Mouse (Mus musculus): ENCODE measurements around the gene 1700028J19Rik. TPM values are rescaled to one million over a fixed set of nuclear protein-coding genes. Genes with fewer than 3 reads are reported as not detected.
"Not testable (repeated sequence)": the region's sequence is repeated elsewhere in the genome, so short reads cannot be mapped to it uniquely, and the experiment has no call there.

The 1700028J19Rik gene
- polyA plus RNA-seq, 1 experiment from 2014 or later: 1.2 TPM

- not testable (repeated sequence) for H3K4me2 ChIP-seq (replicated peaks); ATAC-seq (replicated peaks); H3K9me3 ChIP-seq; H3K4me3 ChIP-seq; H3K9ac ChIP-seq (replicated peaks); H3K36me3 ChIP-seq; H3K27me3 ChIP-seq; H3K27ac ChIP-seq (replicated peaks); H3K4me1 ChIP-seq
- 94% methylated on average over 1 of the region's 1 CpGs for WGBS
These were observed 53.0 kb downstream of the 1700028J19Rik start for GRCm38 (mm10) chr7:44193466-44193865.

GRCm38 (mm10) chr7:44187936-44188335 lies 58.6 kb downstream of the 1700028J19Rik start, which contains the start of gene Klk1b24:
TSS of gene Klk1b24 (plus strand) at chr7:44188236.
- ATAC-seq (replicated peaks); H3K9me3 ChIP-seq; H3K4me2 ChIP-seq (replicated peaks); H3K4me3 ChIP-seq; H3K27ac ChIP-seq (replicated peaks); H3K27me3 ChIP-seq; H3K9ac ChIP-seq (replicated peaks); H3K36me3 ChIP-seq; H3K4me1 ChIP-seq: not testable (repeated sequence)

GRCm38 (mm10) chr7:44186516-44186915 lies 60.0 kb downstream of the 1700028J19Rik start:
- not testable (repeated sequence) for ATAC-seq (replicated peaks); H3K4me1 ChIP-seq; H3K4me3 ChIP-seq; H3K27me3 ChIP-seq; H3K36me3 ChIP-seq; H3K9me3 ChIP-seq; H3K27ac ChIP-seq (replicated peaks); H3K9ac ChIP-seq (replicated peaks); H3K4me2 ChIP-seq (replicated peaks)
- 71% methylated on average over 8 of the region's 8 CpGs for WGBS

Other genes with a start within 250 kb of the 1700028J19Rik start
- not detected in 2 replicates for gene Klk1b26, start 234.5 kb downstream of the 1700028J19Rik start, polyA plus RNA-seq (2015; fragmentation: Nextera tagmentation; extraction: Ambion mirVana)
- gene Klk1b27, start 194.4 kb downstream of the 1700028J19Rik start, polyA plus RNA-seq (2015; fragmentation: Nextera tagmentation; extraction: Ambion mirVana): not detected in 2 replicates
- not detected in 2 replicates for gene Klk1b21, start 144.4 kb downstream of the 1700028J19Rik start, polyA plus RNA-seq (2015; fragmentation: Nextera tagmentation; extraction: Ambion mirVana)
- gene Klk1b22, start 134.0 kb downstream of the 1700028J19Rik start, polyA plus RNA-seq (2015; fragmentation: Nextera tagmentation; extraction: Ambion mirVana): not detected in 2 replicates
- not detected in 2 replicates for gene Klk1b16, start 109.9 kb downstream of the 1700028J19Rik start, polyA plus RNA-seq (2015; fragmentation: Nextera tagmentation; extraction: Ambion mirVana)
- gene Klk1b24, start 58.5 kb downstream of the 1700028J19Rik start, polyA plus RNA-seq (2015; fragmentation: Nextera tagmentation; extraction: Ambion mirVana): not detected in 2 replicates
- not detected in 2 replicates for gene Klk1b3, start 48.5 kb downstream of the 1700028J19Rik start, polyA plus RNA-seq (2015; fragmentation: Nextera tagmentation; extraction: Ambion mirVana)
- not detected in 2 replicates for gene Klk1b4, start 39.3 kb downstream of the 1700028J19Rik start, polyA plus RNA-seq (2015; fragmentation: Nextera tagmentation; extraction: Ambion mirVana)
- gene Klk1b5, start 30.8 kb downstream of the 1700028J19Rik start, polyA plus RNA-seq (2015; fragmentation: Nextera tagmentation; extraction: Ambion mirVana): not detected in 2 replicates
- gene Klk1, start 21.3 kb downstream of the 1700028J19Rik start, polyA plus RNA-seq (2015; fragmentation: Nextera tagmentation; extraction: Ambion mirVana): not detected in 2 replicates
- not detected in 2 replicates for gene Gm36864, start 10.5 kb downstream of the 1700028J19Rik start, polyA plus RNA-seq (2015; fragmentation: Nextera tagmentation; extraction: Ambion mirVana)
- 219 and 222 TPM in 2 replicates for gene 2410002F23Rik, start within 50 bp of the 1700028J19Rik start, polyA plus RNA-seq (2015; fragmentation: Nextera tagmentation; extraction: Ambion mirVana)
- gene Acp4, start 10.7 kb upstream of the 1700028J19Rik start, polyA plus RNA-seq (2015; fragmentation: Nextera tagmentation; extraction: Ambion mirVana): not detected in 2 replicates
- not detected in 2 replicates for gene Gm15517, start 14.8 kb upstream of the 1700028J19Rik start, polyA plus RNA-seq (2015; fragmentation: Nextera tagmentation; extraction: Ambion mirVana)
- 3.7 TPM in 2 replicates for gene Clec11a, start 60.2 kb upstream of the 1700028J19Rik start, polyA plus RNA-seq (2015; fragmentation: Nextera tagmentation; extraction: Ambion mirVana)
- gene Shank1, start 63.6 kb upstream of the 1700028J19Rik start, polyA plus RNA-seq (2015; fragmentation: Nextera tagmentation; extraction: Ambion mirVana): 22.0 and 24.2 TPM in 2 replicates
- gene Syt3, start 137.4 kb upstream of the 1700028J19Rik start, polyA plus RNA-seq (2015; fragmentation: Nextera tagmentation; extraction: Ambion mirVana): 24.5 and 26.7 TPM in 2 replicates
- 1.1 and 1.4 TPM in 2 replicates for gene 1700008O03Rik, start 139.1 kb upstream of the 1700028J19Rik start, polyA plus RNA-seq (2015; fragmentation: Nextera tagmentation; extraction: Ambion mirVana)
- gene Lrrc4b, start 182.3 kb upstream of the 1700028J19Rik start, polyA plus RNA-seq (2015; fragmentation: Nextera tagmentation; extraction: Ambion mirVana): 15.6 and 15.7 TPM in 2 replicates
- 4.3 and 5.8 TPM in 2 replicates for gene Aspdh, start 218.7 kb upstream of the 1700028J19Rik start, polyA plus RNA-seq (2015; fragmentation: Nextera tagmentation; extraction: Ambion mirVana)
- 52.5 and 56.6 TPM in 2 replicates for gene Josd2, start 221.3 kb upstream of the 1700028J19Rik start, polyA plus RNA-seq (2015; fragmentation: Nextera tagmentation; extraction: Ambion mirVana)
- 133 and 138 TPM in 2 replicates for gene Emc10, start 249.8 kb upstream of the 1700028J19Rik start, polyA plus RNA-seq (2015; fragmentation: Nextera tagmentation; extraction: Ambion mirVana)
- 30.2 and 30.5 TPM in 2 replicates for gene Fam71e1, start 249.9 kb upstream of the 1700028J19Rik start, polyA plus RNA-seq (2015; fragmentation: Nextera tagmentation; extraction: Ambion mirVana)